Mouse (Mus musculus) liver, embryonic 16.5 days (tissue): ENCODE measurements around the gene Sept1. TPM values are rescaled to one million over a fixed set of nuclear protein-coding genes. Genes with fewer than 3 reads are reported as not detected.
"Not testable (repeated sequence)": the region's sequence is repeated elsewhere in the genome, so short reads cannot be mapped to it uniquely, and the experiment has no call there.

Source experiments
- ATAC-seq: fragments of 200-750 bp; cut with Nextera tagmentation; 2 replicates; pipeline ENCODE4 v1.8.0; 2017; ENCODE audit warnings: low read depth, mild to moderate bottlenecking, moderate number of reproducible peaks, moderate library complexity
- H3K27ac ChIP-seq: fragments of 300-500 bp; sonication (generic); 2 replicates; pipeline ENCODE4 v1.5.1; 2014; ENCODE audit warnings: mild to moderate bottlenecking, low read length
- H3K27me3 ChIP-seq: fragments of 300-500 bp; sonication (generic); 2 replicates; pipeline ENCODE4 v1.6.1; 2014; ENCODE audit warnings: low read depth, low read length, mixed read lengths; ENCODE audit not compliant: control insufficient read depth, insufficient read depth
- H3K36me3 ChIP-seq: fragments of 300-500 bp; sonication (generic); 2 replicates; pipeline ENCODE4 v1.6.1; 2014; ENCODE audit warnings: mild to moderate bottlenecking; ENCODE audit not compliant: control insufficient read depth, insufficient read depth
- H3K4me1 ChIP-seq: fragments of 300-500 bp; sonication (generic); 2 replicates; pipeline ENCODE4 v1.6.1; 2014; ENCODE audit warnings: low read depth, low read length, mixed read lengths; ENCODE audit not compliant: control insufficient read depth
- H3K4me2 ChIP-seq: fragments of 300-500 bp; sonication (generic); 2 replicates; pipeline ENCODE4 v1.6.1; 2014; ENCODE audit warnings: low read depth, low read length, mixed read lengths
- H3K4me3 ChIP-seq: fragments of 300-500 bp; sonication (generic); 2 replicates; pipeline ENCODE4 v1.5.1; 2014; ENCODE audit warnings: low read depth, mild to moderate bottlenecking, low read length
- H3K9ac ChIP-seq: fragments of 300-500 bp; sonication (generic); 2 replicates; pipeline ENCODE4 v1.6.1; 2014; ENCODE audit warnings: low read depth, low read length
- H3K9me3 ChIP-seq: fragments of 300-500 bp; sonication (generic); replicated peaks from 2 replicates; pipeline ENCODE4 v1.6.1; 2016; ENCODE audit warnings: low read length; ENCODE audit not compliant: control insufficient read depth
- WGBS: fragments of 180-500 bp; shearing (Covaris S2); extraction: QIAGEN DNeasy Blood & Tissue Kit; methylation state at CpG from one replicate; pipeline ENCODE4 v1.1.7; 2014; ENCODE audit not compliant: insufficient replicate concordance; 5-methylcytosine and 5-hydroxymethylcytosine counted together
- polyA plus RNA-seq: library from polyadenylated mRNA; unstranded; fragments of >200 nt; fragmentation: Nextera tagmentation; extraction: Ambion mirVana; gene quantifications from 2 replicates; pipeline ENCODE4 v1.2.1, GENCODE M21; 2015

The Sept1 gene
- polyA plus RNA-seq, 1 experiment from 2014 or later, result 11.1 TPM

GRCm38 (mm10) chr7:127181724-127182123 lies 51.2 kb downstream of the Sept1 start:
- H3K27ac ChIP-seq, H3K27me3 ChIP-seq, H3K9ac ChIP-seq, H3K4me3 ChIP-seq, H3K36me3 ChIP-seq, H3K9me3 ChIP-seq, ATAC-seq, H3K4me2 ChIP-seq: not testable (repeated sequence)
- 31% methylated on average over 3 of the region's 3 CpGs for WGBS
- H3K4me1 ChIP-seq, result peaks cover 22% of the 10 kb centered on the region

GRCm38 (mm10) chr7:127180783-127181182 lies 52.1 kb downstream of the Sept1 start:
- Histone ChIP-seq H3K4me1 (peaks cover 22% of the 10 kb centered on the region), H3K27ac (no peak overlapping the region), H3K9ac (no peak overlapping the region), H3K9me3 (no peaks in the 10 kb centered on the region), H3K36me3 (no peaks in the 10 kb centered on the region), H3K27me3 (no peaks in the 10 kb centered on the region), H3K4me2 (no peak overlapping the region), H3K4me3 (no peak overlapping the region)
- 31% methylated on average over 2 of the region's 2 CpGs for WGBS
- no peak for ATAC-seq

- Histone ChIP-seq H3K27ac (no peak overlapping the region), H3K9me3 (no peaks in the 10 kb centered on the region), H3K4me2 (no peak overlapping the region), H3K27me3 (no peaks in the 10 kb centered on the region), H3K4me3 (no peak overlapping the region), H3K4me1 (no peaks in the 10 kb centered on the region; the same call in 1 of the 2 replicates), H3K36me3 (no peaks in the 10 kb centered on the region), H3K9ac (no peak overlapping the region)
- 61% methylated on average over 4 of the region's 4 CpGs for WGBS
- ATAC-seq, result no peak
These were observed 56.0 kb downstream of the Sept1 start for GRCm38 (mm10) chr7:127176937-127177336.

- no peak overlapping the region for H3K4me3 ChIP-seq
- ATAC-seq, result no peak
- H3K4me2 ChIP-seq, result no peak overlapping the region
- H3K9ac ChIP-seq, result no peak overlapping the region
- no peaks in the 10 kb centered on the region for H3K36me3 ChIP-seq
- H3K4me1 ChIP-seq, result no peaks in the 10 kb centered on the region; the same call in none of the 2 replicates
- no peaks in the 10 kb centered on the region for H3K27me3 ChIP-seq
- WGBS, result 63% methylated on average over 5 of the region's 5 CpGs
- no peaks in the 10 kb centered on the region for H3K9me3 ChIP-seq
- H3K27ac ChIP-seq, result no peak overlapping the region
These were observed 66.4 kb downstream of the Sept1 start for GRCm38 (mm10) chr7:127166501-127166900.

GRCm38 (mm10) chr7:127165607-127166493 lies 67.1 kb downstream of the Sept1 start:
- no peak for ATAC-seq
- no peak overlapping the region for H3K9ac ChIP-seq
- no peak overlapping the region for H3K4me3 ChIP-seq
- H3K9me3 ChIP-seq, result no peaks in the 10 kb centered on the region
- H3K36me3 ChIP-seq, result no peaks in the 10 kb centered on the region
- H3K4me1 ChIP-seq, result no peaks in the 10 kb centered on the region; the same call in none of the 2 replicates
- H3K4me2 ChIP-seq, result no peak overlapping the region
- 62% methylated on average over 12 of the region's 12 CpGs for WGBS
- no peaks in the 10 kb centered on the region for H3K27me3 ChIP-seq
- H3K27ac ChIP-seq, result no peak overlapping the region

Other genes with a start within 250 kb of the Sept1 start
- gene Mvp, start 218.5 kb downstream of the Sept1 start, polyA plus RNA-seq, result 7.7 and 8.9 TPM in 2 replicates
- not detected in 2 replicates for gene Pagr1b, start 216.6 kb downstream of the Sept1 start, polyA plus RNA-seq
- 17.2 and 24.3 TPM in 2 replicates for gene Pagr1a, start 215.8 kb downstream of the Sept1 start, polyA plus RNA-seq
- gene Gm42742, start 212.0 kb downstream of the Sept1 start, polyA plus RNA-seq, result 10.7 and 17.7 TPM in 2 replicates
- gene Prrt2, start 211.9 kb downstream of the Sept1 start, polyA plus RNA-seq, result 0.24 and 0.67 TPM in 2 replicates
- gene Maz, start 206.1 kb downstream of the Sept1 start, polyA plus RNA-seq, result 19.5 and 20.9 TPM in 2 replicates
- 102 and 103 TPM in 2 replicates for gene Kif22, start 190.7 kb downstream of the Sept1 start, polyA plus RNA-seq
- 0.58 TPM in 1 of 2 replicates, not detected in the other for gene Zg16, start 145.8 kb downstream of the Sept1 start, polyA plus RNA-seq
- gene AI467606, start 141.8 kb downstream of the Sept1 start, polyA plus RNA-seq, result 8.1 and 8.7 TPM in 2 replicates
- gene Qprt, start 110.9 kb downstream of the Sept1 start, polyA plus RNA-seq, result 74.1 and 76.6 TPM in 2 replicates
- 5.5 and 6.3 TPM in 2 replicates for gene Spn, start 95.3 kb downstream of the Sept1 start, polyA plus RNA-seq
- 17.4 and 18.1 TPM in 2 replicates for gene Cd2bp2, start 37.1 kb downstream of the Sept1 start, polyA plus RNA-seq
- 13.7 and 15.1 TPM in 2 replicates for gene Tbc1d10b, start 24.7 kb downstream of the Sept1 start, polyA plus RNA-seq
- gene Mylpf, start 24.2 kb downstream of the Sept1 start, polyA plus RNA-seq, result 61.0 and 92.3 TPM in 2 replicates
- gene Zfp553, start 69 bp downstream of the Sept1 start, polyA plus RNA-seq, result 5.7 and 5.9 TPM in 2 replicates
- 11.0 and 13.8 TPM in 2 replicates for gene Zfp771, start 11.1 kb upstream of the Sept1 start, polyA plus RNA-seq
- gene Dctpp1, start 27.6 kb upstream of the Sept1 start, polyA plus RNA-seq, result 79.8 and 83.4 TPM in 2 replicates
- gene Sephs2, start 40.9 kb upstream of the Sept1 start, polyA plus RNA-seq, result 164 and 180 TPM in 2 replicates
- gene Itgal, start 63.1 kb upstream of the Sept1 start, polyA plus RNA-seq, result 5.4 and 6.7 TPM in 2 replicates
- gene Zfp768, start 112.5 kb upstream of the Sept1 start, polyA plus RNA-seq, result 4.1 and 4.2 TPM in 2 replicates
- gene Zfp747, start 142.9 kb upstream of the Sept1 start, polyA plus RNA-seq, result 1.7 and 2.0 TPM in 2 replicates
- gene 9130019O22Rik, start 154.0 kb upstream of the Sept1 start, polyA plus RNA-seq, result 1.3 TPM in 2 replicates
- gene E430018J23Rik, start 160.5 kb upstream of the Sept1 start, polyA plus RNA-seq, result 1.8 and 1.9 TPM in 2 replicates
- gene Zfp764, start 173.7 kb upstream of the Sept1 start, polyA plus RNA-seq, result 1.3 and 1.4 TPM in 2 replicates
- gene Zfp688, start 188.9 kb upstream of the Sept1 start, polyA plus RNA-seq, result 8.0 and 8.3 TPM in 2 replicates
- gene Zfp689, start 216.0 kb upstream of the Sept1 start, polyA plus RNA-seq, result 2.2 and 2.9 TPM in 2 replicates
- 18.6 and 22.8 TPM in 2 replicates for gene Prr14, start 226.5 kb upstream of the Sept1 start, polyA plus RNA-seq
- gene Fbrs, start 246.1 kb upstream of the Sept1 start, polyA plus RNA-seq, result 4.0 and 4.9 TPM in 2 replicates